Mouse (Mus musculus) kidney, postnatal 4 days (tissue): ENCODE measurements around the gene Actbl2.
A peak's percentile ranks its signal among the peaks of the same experiment; 100 is the strongest.

Experiments
- DNase-seq, 2 experiments: peaks; one replicate each; pipeline ENCODE4 v3.0.0; 2021; ENCODE audit warnings: mixed read lengths in 2 of 2

Gene Actbl2

GRCm38 (mm10) chr13:111254713-111255112 lies at the start of gene Actbl2:
Actbl2 (plus strand) TSS chr13:111255013.
- DNase-seq = no peak

DNA sequence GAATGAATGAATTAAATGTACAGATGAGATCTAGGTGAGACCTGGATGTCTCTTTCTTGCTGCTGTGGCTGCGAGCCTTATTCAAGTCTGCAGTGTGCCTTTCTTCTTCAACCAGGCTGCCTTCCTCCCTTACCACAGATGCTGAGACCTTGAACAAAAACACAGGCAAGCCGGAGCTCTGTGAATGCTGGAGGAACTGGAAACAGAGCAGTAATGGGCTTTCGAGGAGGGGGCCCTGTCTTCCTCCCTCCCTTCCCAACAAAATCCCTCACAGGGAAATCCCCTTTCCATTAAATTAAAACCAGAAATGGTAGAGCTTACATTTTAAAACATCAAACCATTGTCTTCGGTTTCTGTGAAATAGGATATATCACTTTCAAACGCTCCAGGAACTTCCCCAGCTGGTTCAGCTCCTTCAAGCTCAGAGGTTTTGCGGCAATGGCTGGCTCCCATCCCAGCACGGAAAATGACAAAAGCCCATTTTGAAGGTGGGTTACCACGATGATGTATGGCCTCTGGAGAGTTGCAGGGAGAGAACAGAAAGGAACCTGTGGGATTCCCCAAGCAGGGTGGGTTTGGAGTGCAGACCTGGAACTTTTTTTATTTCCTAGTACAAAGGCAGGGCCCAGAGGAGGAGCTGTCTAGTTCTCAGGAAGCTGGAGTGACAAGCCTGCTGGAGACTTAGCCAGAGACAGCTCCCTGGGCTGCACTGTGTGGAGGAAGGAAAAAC lies 44.0 kb upstream of the Actbl2 start:
- peak; percentile 72 to 78 for DNase-seq

- no peak for DNase-seq
Measured at GRCm38 (mm10) chr13:111228768-111229167, 26.0 kb upstream of the Actbl2 start.

DNA sequence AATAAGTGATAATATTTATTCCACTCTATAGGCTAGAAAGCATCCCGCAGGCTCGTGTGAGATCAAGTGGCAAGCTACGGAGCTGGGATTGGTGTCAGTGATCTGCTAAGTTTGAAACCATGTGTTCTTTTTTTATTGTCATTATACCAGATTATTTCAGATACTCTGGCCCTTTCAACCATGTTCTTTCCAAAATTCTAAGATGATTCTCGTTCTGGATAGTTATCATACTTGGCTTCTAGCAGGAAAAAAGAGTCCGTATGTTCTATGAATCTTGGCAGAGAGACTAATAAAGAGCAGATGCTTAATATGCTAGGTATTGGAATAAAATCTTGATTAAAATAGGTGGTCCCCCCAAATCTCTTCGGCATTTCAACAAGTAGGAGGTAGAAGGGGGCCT lies 25.3 kb upstream of the Actbl2 start:
- no peak for DNase-seq

DNA sequence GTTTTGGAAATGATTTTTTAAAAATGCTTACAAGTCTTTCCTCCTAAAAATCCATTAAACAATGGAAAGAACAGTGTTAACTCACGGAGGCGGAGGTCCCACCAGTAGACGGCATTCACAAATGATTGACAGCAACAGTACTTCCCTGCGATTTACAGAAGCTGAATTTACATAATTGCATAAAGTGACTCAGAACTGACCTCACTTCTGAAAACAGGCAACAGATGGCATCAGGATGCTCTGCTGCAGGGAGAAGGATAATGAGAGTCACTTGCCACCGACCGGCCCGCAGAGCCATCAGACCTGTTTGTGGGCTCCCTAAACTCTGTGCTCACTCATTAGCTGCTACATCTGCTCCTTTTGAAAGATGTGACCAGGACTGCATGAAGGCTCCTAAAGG lies 22.4 kb upstream of the Actbl2 start:
- DNase-seq = no peak

DNA sequence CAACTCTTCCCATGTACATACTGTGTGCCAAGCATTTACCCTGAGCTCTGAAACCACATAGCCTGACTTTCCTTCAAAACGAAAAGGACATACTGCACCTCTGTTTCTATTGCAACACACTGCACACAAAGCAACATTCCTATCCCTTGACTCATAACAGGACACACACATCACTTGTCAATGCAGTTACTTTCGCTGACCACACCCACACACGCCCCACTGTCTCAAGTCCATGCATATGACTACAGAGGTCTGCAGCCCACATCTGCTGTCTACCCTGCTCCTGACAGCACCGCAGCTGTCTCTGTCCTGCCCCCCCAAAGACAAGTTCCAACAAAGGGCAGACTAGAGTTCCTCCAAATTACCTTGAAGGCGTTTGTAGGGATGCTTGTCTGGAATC lies 21.5 kb upstream of the Actbl2 start:
- peak in 1 of 2 experiments; percentile 14 for DNase-seq

DNA sequence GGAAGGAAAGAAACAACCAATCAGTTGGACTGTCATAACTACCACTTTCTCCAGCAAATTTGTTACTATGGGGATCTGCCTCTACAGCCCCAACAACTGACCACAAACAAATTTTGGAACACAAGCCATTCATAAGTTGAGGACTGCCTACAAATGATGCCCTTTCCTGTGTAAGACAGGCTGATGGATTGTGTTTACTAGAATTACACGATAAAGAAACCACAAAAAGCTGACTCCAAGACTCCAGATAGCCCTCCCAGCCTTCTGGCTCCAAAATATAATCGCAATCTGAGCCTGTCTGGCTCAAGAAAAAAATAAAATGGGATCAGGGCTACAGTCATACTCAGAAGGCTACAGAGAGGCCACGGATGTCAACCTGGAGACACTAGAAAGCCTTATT lies 20.2 kb upstream of the Actbl2 start:
- peak in 1 of 2 experiments; percentile 10 for DNase-seq

DNA sequence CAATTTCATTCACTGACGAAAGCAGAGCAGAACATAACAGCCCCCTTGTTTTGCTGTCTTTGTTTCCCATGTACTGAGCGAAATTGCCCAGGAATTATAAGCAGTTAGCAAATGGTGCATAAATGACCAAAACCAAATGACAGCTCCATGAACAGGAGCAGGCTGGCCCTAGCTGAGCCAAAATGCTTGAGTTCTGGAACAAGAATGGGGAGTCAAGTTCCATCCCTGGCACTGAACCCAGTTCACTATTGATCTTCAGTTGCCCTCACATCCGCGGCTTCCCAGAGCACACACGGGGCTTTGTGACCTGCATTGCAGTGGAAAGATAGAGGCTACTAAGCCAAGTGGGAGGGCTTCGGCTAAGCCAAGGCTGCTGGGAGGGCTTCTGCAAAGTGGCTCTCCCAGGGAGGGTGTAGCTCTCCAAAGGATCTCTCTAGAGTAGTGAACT lies 19.1 kb upstream of the Actbl2 start:
- DNase-seq = peak in 1 of 2 experiments; percentile 21

DNA sequence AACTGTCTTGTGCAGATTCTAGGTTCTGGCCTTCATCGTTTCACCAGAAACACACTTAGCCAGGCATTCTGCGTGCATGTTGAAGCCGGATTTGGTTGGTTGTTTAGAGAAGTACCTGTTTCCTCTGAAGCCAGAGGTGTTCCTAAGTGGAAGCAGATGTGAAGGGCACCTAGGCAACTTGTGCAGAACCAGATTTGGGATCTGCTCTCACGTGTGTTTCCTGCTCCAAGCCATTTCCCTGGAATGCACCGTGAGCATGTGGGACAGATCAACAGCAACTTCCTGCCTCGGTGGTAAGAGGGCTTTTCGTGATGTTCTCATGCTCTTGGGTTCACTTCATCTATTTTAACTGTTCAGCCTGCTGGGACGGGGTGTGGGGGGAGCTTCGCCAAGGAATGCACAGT lies 18.4 kb upstream of the Actbl2 start:
- DNase-seq = no peak

DNA sequence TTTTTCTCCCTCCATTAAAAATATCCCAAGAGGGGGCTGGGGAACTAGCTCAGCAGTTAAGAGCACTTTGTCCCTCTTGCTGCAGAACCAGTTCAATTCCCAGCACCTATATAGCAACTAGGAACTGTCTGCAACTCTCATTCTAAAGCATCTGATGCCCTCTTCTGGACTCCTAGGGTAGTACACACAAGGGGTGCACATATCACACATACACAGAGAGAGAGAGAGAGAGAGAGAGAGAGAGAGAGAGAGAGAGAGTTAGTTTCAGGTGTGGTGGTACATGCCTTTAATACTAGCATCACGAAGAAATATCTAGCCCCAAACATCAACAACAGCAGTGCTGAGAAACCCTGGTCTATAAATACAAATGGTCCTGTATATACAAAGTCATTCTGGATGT lies 17.5 kb upstream of the Actbl2 start:
- DNase-seq = no peak

DNA sequence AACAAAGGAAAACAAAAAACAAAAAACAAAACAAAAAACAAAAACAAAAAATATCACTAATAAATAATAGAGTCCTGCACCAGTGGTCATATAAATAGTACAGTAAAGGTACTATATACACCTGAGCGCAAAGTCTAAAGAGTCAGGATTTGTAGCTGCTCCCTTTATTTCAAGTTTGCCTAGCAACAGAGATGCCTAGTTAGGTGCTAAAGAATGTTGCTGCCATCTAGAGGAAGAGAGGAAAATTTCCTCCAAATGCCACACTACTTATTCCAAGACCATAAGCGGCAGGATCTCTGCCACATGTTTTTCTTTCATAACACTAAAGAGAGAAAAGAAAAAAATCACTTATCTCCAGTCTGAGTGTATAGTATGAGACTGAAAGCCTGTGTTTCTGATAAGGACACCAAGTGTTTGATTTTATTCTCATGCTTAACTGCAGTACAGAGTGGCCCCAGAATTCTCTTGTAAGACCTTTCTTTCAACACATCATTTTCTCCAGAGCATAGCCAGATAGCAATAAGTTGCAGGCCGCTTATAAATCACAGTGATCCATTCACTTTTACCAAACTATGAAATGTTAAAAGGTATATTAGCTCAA lies 16.8 kb upstream of the Actbl2 start:
- DNase-seq = no peak

GRCm38 (mm10) chr13:111251106-111251505 lies 3.7 kb upstream of the Actbl2 start:
- DNase-seq = no peak

- no peak for DNase-seq
Measured at GRCm38 (mm10) chr13:111251795-111252194, 3.0 kb upstream of the Actbl2 start.

GRCm38 (mm10) chr13:111258016-111258415 lies 3.2 kb downstream of the Actbl2 start:
- no peak for DNase-seq

GRCm38 (mm10) chr13:111258424-111259092 lies 3.7 kb downstream of the Actbl2 start:
- no peak for DNase-seq

GRCm38 (mm10) chr13:111259093-111259491 lies 4.3 kb downstream of the Actbl2 start:
- no peak for DNase-seq

DNA sequence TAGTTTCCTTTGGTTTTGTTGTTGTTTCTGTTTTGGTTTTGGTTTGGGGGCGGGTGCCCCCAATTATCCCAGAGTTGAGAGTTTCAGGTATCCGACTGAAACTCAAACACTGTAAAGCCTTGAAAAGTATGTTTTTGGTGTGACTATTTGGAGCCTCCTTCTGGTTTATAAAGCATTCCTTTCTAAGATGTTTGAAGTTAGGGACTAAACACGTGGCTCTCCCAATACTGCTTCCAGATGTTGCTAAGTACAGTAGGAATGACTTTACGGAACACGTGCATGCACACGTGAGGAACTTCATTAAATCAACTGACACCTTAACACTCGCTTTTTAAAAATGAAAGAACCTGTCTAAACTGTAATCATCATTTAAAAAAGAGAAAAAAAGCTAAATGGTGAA lies 4.9 kb downstream of the Actbl2 start:
- DNase-seq = no peak

DNA sequence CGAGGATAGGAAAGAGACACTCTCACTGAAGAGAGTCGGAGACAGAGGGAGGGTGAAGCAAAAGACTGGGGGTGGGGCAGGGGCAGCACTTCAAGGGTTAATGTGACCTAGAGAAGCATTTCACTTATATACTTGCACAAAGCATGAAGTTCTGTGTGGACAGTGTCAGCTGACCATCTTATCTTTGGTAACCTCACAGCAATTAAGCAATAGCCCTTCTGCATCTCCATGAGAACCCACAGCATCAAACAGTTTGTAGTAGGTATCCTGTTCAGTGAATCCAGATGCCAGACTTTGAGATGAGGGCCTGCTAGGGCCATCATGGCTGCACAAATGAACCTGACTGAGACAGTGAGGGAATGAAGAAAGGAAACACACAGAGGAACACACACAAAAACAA lies 8.4 kb downstream of the Actbl2 start:
- DNase-seq = no peak

DNA sequence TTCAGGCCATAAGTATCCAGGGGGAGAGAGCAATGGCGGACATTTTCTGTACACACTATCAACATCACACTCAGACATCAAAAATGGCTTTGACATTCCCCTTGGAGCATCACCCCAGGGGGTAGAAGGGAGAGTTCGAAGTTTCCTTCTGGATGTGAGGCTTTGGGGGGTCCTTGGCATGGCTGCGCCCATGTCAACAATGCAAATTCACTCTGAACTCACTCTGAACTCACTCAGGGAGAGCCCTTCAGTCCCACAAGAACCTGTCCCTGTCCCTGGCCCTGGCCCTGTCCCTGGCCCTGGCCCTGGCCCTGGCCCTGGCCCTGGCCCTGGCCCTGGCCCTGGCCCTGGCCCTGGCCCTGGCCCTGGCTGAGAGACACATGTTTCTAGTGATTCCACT lies 8.9 kb downstream of the Actbl2 start:
- no peak for DNase-seq

- peak in 1 of 2 experiments; percentile 8 for DNase-seq
Measured at GRCm38 (mm10) chr13:111265231-111266000, 10.6 kb downstream of the Actbl2 start.

DNA sequence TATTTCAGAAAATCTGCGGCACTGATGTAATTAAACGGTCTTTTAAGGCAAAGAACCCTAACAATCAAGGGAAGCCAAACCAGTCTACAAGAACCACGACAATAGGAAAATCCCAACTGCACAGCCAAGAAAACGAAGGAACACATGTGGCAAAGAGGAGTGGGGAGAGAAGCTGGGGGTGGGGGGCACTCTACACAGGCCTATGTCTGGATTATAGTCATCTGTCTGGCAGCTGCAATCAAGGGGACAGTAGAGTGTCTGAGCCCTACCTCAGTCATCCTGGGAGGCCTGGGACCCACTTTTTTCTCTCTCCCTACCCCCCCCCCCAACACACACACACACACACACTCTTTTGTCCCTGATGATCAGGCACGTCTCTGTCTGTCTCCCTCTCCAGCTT lies 12.0 kb downstream of the Actbl2 start:
- DNase-seq = no peak

- no peak for DNase-seq
Measured at GRCm38 (mm10) chr13:111268992-111269391, 14.2 kb downstream of the Actbl2 start.

DNA sequence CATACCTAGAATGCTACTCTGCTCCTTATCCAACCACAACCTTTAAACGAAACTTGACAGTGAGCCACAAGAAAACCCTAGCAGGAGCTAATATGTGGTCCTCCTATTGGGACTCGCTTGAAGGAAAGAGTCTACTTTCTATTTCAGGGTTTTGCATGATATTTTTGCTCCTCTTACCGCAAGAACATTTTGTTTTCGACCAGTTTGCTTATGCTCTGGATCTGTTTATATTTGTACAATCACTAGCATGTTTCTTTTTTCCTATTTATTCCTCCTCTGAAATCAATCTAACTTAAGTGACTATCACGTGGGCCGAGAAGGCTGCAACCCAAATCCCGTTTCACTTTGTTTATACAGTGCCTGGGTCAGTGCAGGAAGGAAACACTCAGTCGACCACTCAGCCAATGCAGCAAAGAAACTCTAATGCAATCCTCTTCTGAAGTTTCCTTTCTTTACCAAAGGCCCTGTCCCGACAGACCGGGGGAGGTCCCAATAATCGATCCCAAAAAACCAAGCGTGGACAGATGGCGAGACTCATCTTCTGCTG lies 15.0 kb downstream of the Actbl2 start:
- no peak for DNase-seq
